Mouse (Mus musculus) liver, embryonic 14.5 days (tissue): Measurements from ENCODE around the gene Tox2.

Source experiments
- CTCF ChIP-seq: IDR thresholded peaks from 2 replicates; pipeline ENCODE4 v1.5.1; 2016; ENCODE audit warnings: antibody characterized with exemption, low read depth, control low read depth
- EP300 ChIP-seq: IDR thresholded peaks from 2 replicates; pipeline ENCODE4 v1.6.1; 2016; ENCODE audit warnings: antibody characterized with exemption, low read depth

- TF ChIP-seq EP300 = no peak
- no peak for TF ChIP-seq CTCF
Measured at GRCm38 (mm10) chr2:163364785-163365541, 162.0 kb downstream of the Tox2 start.
